Mouse (Mus musculus): ENCODE results near the gene Pkd1. TPM values are rescaled to one million over a fixed set of nuclear protein-coding genes. Genes with fewer than 3 reads are reported as not detected.

Gene Pkd1
- polyA plus RNA-seq, 1 experiment from 2014 or later = 27.6 TPM

DNA sequence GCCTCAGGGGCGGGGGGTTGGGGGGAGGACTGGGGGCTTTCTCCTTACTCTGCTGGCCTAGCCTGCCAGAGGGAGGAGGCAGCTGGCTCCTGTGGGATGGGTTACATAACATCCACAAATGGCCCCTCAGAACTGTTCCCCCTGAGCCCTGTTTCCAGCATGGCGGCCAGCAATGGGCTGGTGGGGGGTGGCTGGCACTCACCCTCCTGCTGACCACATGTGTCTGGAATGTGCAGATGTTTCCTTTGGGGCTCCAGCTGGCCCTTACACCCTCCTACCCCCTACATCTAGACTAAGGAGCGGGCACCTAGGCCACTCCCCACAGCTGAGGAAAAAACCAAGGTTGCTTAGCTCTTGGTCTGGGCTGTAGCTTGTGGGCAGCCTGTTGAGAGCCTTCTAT, 9.5 kb downstream of the Pkd1 start:
- Histone ChIP-seq H3K9ac (replicated peaks; ENCODE audit: low read depth, low read length) (no peak overlapping the region), H3K27ac (ENCODE audit: low read length) (peak overlapping the region; percentile 71), H3K36me3 (ENCODE audit: control insufficient read depth, insufficient read depth) (no peaks in the 10 kb centered on the region), H3K4me1 (replicated peaks; ENCODE audit: control insufficient read depth, insufficient read depth, low read length) (peaks cover 14% of the 10 kb centered on the region), H3K4me2 (ENCODE audit: low read length) (no peak overlapping the region), H3K9me3 (ENCODE audit: control insufficient read depth, low read length) (no peaks in the 10 kb centered on the region), H3K27me3 (replicated peaks; ENCODE audit: control insufficient read depth, insufficient read depth, low read length) (no peaks in the 10 kb centered on the region), H3K4me3 (replicated peaks; ENCODE audit: low read length) (no peak overlapping the region)
- WGBS = 29% methylated on average over 3 of the region's 3 CpGs
- peak; percentile 58 for ATAC-seq

- Histone ChIP-seq H3K27me3 (replicated peaks; ENCODE audit: control insufficient read depth, insufficient read depth, low read length) (no peaks in the 10 kb centered on the region), H3K36me3 (ENCODE audit: control insufficient read depth, insufficient read depth) (no peaks in the 10 kb centered on the region), H3K4me1 (replicated peaks; ENCODE audit: control insufficient read depth, insufficient read depth, low read length) (peaks cover 14% of the 10 kb centered on the region), H3K4me3 (replicated peaks; ENCODE audit: low read length) (no peak overlapping the region), H3K9ac (replicated peaks; ENCODE audit: low read depth, low read length) (no peak overlapping the region), H3K27ac (ENCODE audit: low read length) (no peak overlapping the region), H3K9me3 (ENCODE audit: control insufficient read depth, low read length) (no peaks in the 10 kb centered on the region), H3K4me2 (ENCODE audit: low read length) (no peak overlapping the region)
- WGBS = 97% methylated on average over 5 of the region's 5 CpGs
- no peak for ATAC-seq
These were observed 10.8 kb downstream of the Pkd1 start for GRCm38 (mm10) chr17:24560301-24561028.

DNA sequence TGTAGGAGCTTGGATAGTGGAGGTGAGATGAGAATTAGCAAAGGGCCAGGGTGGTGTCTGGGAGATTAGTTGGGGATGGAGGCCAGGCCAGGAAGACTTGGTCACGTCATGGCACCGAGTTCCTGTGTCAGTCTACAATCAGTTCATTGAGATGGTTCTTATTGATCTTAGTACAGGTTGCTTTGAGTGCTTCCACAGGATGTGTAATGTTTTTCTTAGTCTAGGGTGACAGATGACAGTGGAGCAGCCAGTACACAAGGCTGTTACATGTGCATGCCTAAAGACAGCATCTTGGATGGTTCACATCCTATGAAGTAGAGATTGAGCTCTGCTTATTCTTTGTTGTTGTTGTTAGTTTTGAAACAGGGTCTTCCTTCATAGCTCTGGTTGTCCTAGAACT, 12.0 kb downstream of the Pkd1 start:
- Histone ChIP-seq H3K4me3 (replicated peaks; ENCODE audit: low read length) (no peak overlapping the region), H3K27ac (ENCODE audit: low read length) (no peak overlapping the region), H3K9ac (replicated peaks; ENCODE audit: low read depth, low read length) (no peak overlapping the region), H3K4me1 (replicated peaks; ENCODE audit: control insufficient read depth, insufficient read depth, low read length) (peaks cover 14% of the 10 kb centered on the region), H3K27me3 (replicated peaks; ENCODE audit: control insufficient read depth, insufficient read depth, low read length) (no peaks in the 10 kb centered on the region), H3K36me3 (ENCODE audit: control insufficient read depth, insufficient read depth) (no peaks in the 10 kb centered on the region; the same call in 1 of the 2 replicates), H3K9me3 (ENCODE audit: control insufficient read depth, low read length) (no peaks in the 10 kb centered on the region), H3K4me2 (ENCODE audit: low read length) (no peak overlapping the region)
- no peak for ATAC-seq
- WGBS = 96% methylated on average over 2 of the region's 2 CpGs

DNA sequence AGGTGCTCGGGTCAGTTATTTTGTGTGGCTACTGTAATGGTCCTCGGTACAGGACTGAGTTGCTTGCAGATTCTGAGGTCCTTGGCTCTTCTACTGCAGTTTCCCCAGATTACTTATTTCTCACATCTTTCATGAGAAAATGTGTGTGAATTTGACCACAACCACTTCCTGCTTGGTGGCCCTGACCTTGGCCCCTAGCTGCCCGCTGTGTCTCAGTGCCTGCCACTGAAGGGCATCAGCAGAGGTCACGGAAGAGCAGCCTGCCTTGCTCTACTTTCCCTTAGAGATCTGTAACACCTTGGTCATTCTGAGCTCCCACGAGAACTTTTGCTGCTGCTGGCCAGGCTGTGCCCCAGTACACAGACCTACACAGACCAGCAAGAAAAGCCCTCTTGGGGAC, 14.0 kb downstream of the Pkd1 start:
- no peak for ATAC-seq
- no peaks in the 10 kb centered on the region for H3K27me3 ChIP-seq (replicated peaks; ENCODE audit: control insufficient read depth, insufficient read depth, low read length)
- WGBS = 87% methylated on average over 5 of the region's 5 CpGs

GRCm38 (mm10) chr17:24564422-24564821, 14.8 kb downstream of the Pkd1 start:
- 93% methylated on average over 4 of the region's 4 CpGs for WGBS

More for the DNA sequence above, 14.0 kb downstream of the Pkd1 start:
- Histone ChIP-seq H3K9me3 (ENCODE audit: control insufficient read depth, low read length) (no peaks in the 10 kb centered on the region), H3K4me3 (replicated peaks; ENCODE audit: low read length) (no peak overlapping the region), H3K27ac (ENCODE audit: low read length) (no peak overlapping the region), H3K4me1 (replicated peaks; ENCODE audit: control insufficient read depth, insufficient read depth, low read length) (peaks cover 8% of the 10 kb centered on the region), H3K36me3 (ENCODE audit: control insufficient read depth, insufficient read depth) (peaks cover 2% of the 10 kb centered on the region; the same call in 1 of the 2 replicates), H3K9ac (replicated peaks; ENCODE audit: low read depth, low read length) (no peak overlapping the region), H3K4me2 (ENCODE audit: low read length) (no peak overlapping the region)

GRCm38 (mm10) chr17:24565092-24565491, 15.5 kb downstream of the Pkd1 start:
- no peak for ATAC-seq
- WGBS = 85% methylated on average over 3 of the region's 3 CpGs
- H3K36me3 ChIP-seq (ENCODE audit: control insufficient read depth, insufficient read depth) = peaks cover 3% of the 10 kb centered on the region; the same call in 1 of the 2 replicates
- H3K4me3 ChIP-seq (replicated peaks; ENCODE audit: low read length) = no peak overlapping the region
- no peaks in the 10 kb centered on the region for H3K27me3 ChIP-seq (replicated peaks; ENCODE audit: control insufficient read depth, insufficient read depth, low read length)
- no peak overlapping the region for H3K9ac ChIP-seq (replicated peaks; ENCODE audit: low read depth, low read length)
- no peaks in the 10 kb centered on the region for H3K9me3 ChIP-seq (ENCODE audit: control insufficient read depth, low read length)
- H3K27ac ChIP-seq (ENCODE audit: low read length) = no peak overlapping the region
- no peak overlapping the region for H3K4me2 ChIP-seq (ENCODE audit: low read length)
- H3K4me1 ChIP-seq (replicated peaks; ENCODE audit: control insufficient read depth, insufficient read depth, low read length) = no peaks in the 10 kb centered on the region

More at GRCm38 (mm10) chr17:24564422-24564821, 14.8 kb downstream of the Pkd1 start:
- Histone ChIP-seq H3K36me3 (ENCODE audit: control insufficient read depth, insufficient read depth) (peaks cover 3% of the 10 kb centered on the region; the same call in 1 of the 2 replicates), H3K27me3 (replicated peaks; ENCODE audit: control insufficient read depth, insufficient read depth, low read length) (no peaks in the 10 kb centered on the region), H3K9me3 (ENCODE audit: control insufficient read depth, low read length) (no peaks in the 10 kb centered on the region), H3K4me3 (replicated peaks; ENCODE audit: low read length) (no peak overlapping the region), H3K9ac (replicated peaks; ENCODE audit: low read depth, low read length) (no peak overlapping the region), H3K4me2 (ENCODE audit: low read length) (no peak overlapping the region), H3K27ac (ENCODE audit: low read length) (no peak overlapping the region), H3K4me1 (replicated peaks; ENCODE audit: control insufficient read depth, insufficient read depth, low read length) (peaks cover under 1% of the 10 kb centered on the region)
- no peak for ATAC-seq

- no peak overlapping the region for H3K27ac ChIP-seq (ENCODE audit: low read length)
- no peak overlapping the region for H3K9ac ChIP-seq (replicated peaks; ENCODE audit: low read depth, low read length)
These were observed 16.2 kb downstream of the Pkd1 start for GRCm38 (mm10) chr17:24565792-24566191.

GRCm38 (mm10) chr17:24567034-24567779, 17.6 kb downstream of the Pkd1 start:
- WGBS = 65% methylated on average over 8 of the region's 8 CpGs
- no peak overlapping the region for H3K27ac ChIP-seq (ENCODE audit: low read length)

More at GRCm38 (mm10) chr17:24565792-24566191, 16.2 kb downstream of the Pkd1 start:
- Histone ChIP-seq H3K27me3 (replicated peaks; ENCODE audit: control insufficient read depth, insufficient read depth, low read length) (no peaks in the 10 kb centered on the region), H3K36me3 (ENCODE audit: control insufficient read depth, insufficient read depth) (peaks cover 3% of the 10 kb centered on the region; the same call in 1 of the 2 replicates), H3K9me3 (ENCODE audit: control insufficient read depth, low read length) (no peaks in the 10 kb centered on the region), H3K4me2 (ENCODE audit: low read length) (no peak overlapping the region), H3K4me1 (replicated peaks; ENCODE audit: control insufficient read depth, insufficient read depth, low read length) (no peaks in the 10 kb centered on the region), H3K4me3 (replicated peaks; ENCODE audit: low read length) (no peak overlapping the region)
- WGBS = 64% methylated on average over 3 of the region's 3 CpGs
- no peak for ATAC-seq

GRCm38 (mm10) chr17:24569837-24570236, 20.2 kb downstream of the Pkd1 start:
- Histone ChIP-seq H3K9ac (replicated peaks; ENCODE audit: low read depth, low read length) (no peak overlapping the region), H3K27ac (ENCODE audit: low read length) (no peak overlapping the region), H3K36me3 (ENCODE audit: control insufficient read depth, insufficient read depth) (peaks cover 13% of the 10 kb centered on the region), H3K4me1 (replicated peaks; ENCODE audit: control insufficient read depth, insufficient read depth, low read length) (no peaks in the 10 kb centered on the region), H3K9me3 (ENCODE audit: control insufficient read depth, low read length) (no peaks in the 10 kb centered on the region), H3K4me3 (replicated peaks; ENCODE audit: low read length) (no peak overlapping the region), H3K27me3 (replicated peaks; ENCODE audit: control insufficient read depth, insufficient read depth, low read length) (no peaks in the 10 kb centered on the region), H3K4me2 (ENCODE audit: low read length) (no peak overlapping the region)
- no peak for ATAC-seq
- 89% methylated on average over 4 of the region's 4 CpGs for WGBS

More at GRCm38 (mm10) chr17:24567034-24567779, 17.6 kb downstream of the Pkd1 start:
- no peak for ATAC-seq
- no peak overlapping the region for H3K4me3 ChIP-seq (replicated peaks; ENCODE audit: low read length)
- no peaks in the 10 kb centered on the region for H3K27me3 ChIP-seq (replicated peaks; ENCODE audit: control insufficient read depth, insufficient read depth, low read length)
- peaks cover 4% of the 10 kb centered on the region; the same call in 1 of the 2 replicates for H3K36me3 ChIP-seq (ENCODE audit: control insufficient read depth, insufficient read depth)
- H3K9me3 ChIP-seq (ENCODE audit: control insufficient read depth, low read length) = no peaks in the 10 kb centered on the region
- H3K4me2 ChIP-seq (ENCODE audit: low read length) = no peak overlapping the region
- H3K4me1 ChIP-seq (replicated peaks; ENCODE audit: control insufficient read depth, insufficient read depth, low read length) = no peaks in the 10 kb centered on the region
- H3K9ac ChIP-seq (replicated peaks; ENCODE audit: low read depth, low read length) = no peak overlapping the region

Data from forebrain, embryonic 16.5 days (tissue).